17 mouse cellular contexts compared by ENCODE assay signal in genomic region chr3:131561591-131561990, GRCm38 (mm10).
"Had no signal": no experiment of that assay in that cellular context is flagged by ENCODE, and none has a peak within 500 bp of the region (broad histone marks: within the 10 kb centered on the region; RNA-seq: fewer than 3 reads in every experiment).

No protein-coding gene starts in this region.

- H3K27me3 ChIP-seq: neural tube, embryonic 12.5 days; neural tube, embryonic 13.5 days; neural tube, embryonic 15.5 days; stomach, embryonic 15.5 days had no signal

- DNase-seq: retina, postnatal 1 day; right cerebral cortex, adult 18-20 months; right cerebral cortex, postnatal 14 days; right cerebral cortex, postnatal 25 days; right cerebral cortex, postnatal 4 days; spleen, adult 18-20 months; thymus, adult 18-20 months; thymus, adult 2 months; thymus, postnatal 14 days; thymus, postnatal 25 days; thymus, postnatal 36 days; thymus, postnatal 4 days had no signal

- H3K4me3 ChIP-seq: neural tube, embryonic 12.5 days; neural tube, embryonic 13.5 days; neural tube, embryonic 15.5 days; stomach, embryonic 15.5 days had no signal

- H3K9ac ChIP-seq: neural tube, embryonic 12.5 days; neural tube, embryonic 13.5 days; neural tube, embryonic 15.5 days; stomach, embryonic 15.5 days had no signal

- H3K4me2 ChIP-seq: neural tube, embryonic 12.5 days; neural tube, embryonic 13.5 days; neural tube, embryonic 15.5 days; stomach, embryonic 15.5 days had no signal

- H3K27ac ChIP-seq: neural tube, embryonic 12.5 days; neural tube, embryonic 13.5 days; neural tube, embryonic 15.5 days; stomach, embryonic 15.5 days; stomach, postnatal 0 days had no signal

- H3K9me3 ChIP-seq: neural tube, embryonic 12.5 days; neural tube, embryonic 13.5 days; neural tube, embryonic 15.5 days; stomach, embryonic 15.5 days had no signal

- H3K36me3 ChIP-seq: neural tube, embryonic 12.5 days; neural tube, embryonic 13.5 days; neural tube, embryonic 15.5 days; stomach, embryonic 15.5 days had no signal
